Mouse (Mus musculus) embryonic facial prominence, embryonic 15.5 days (tissue): ENCODE measurements around the gene Acad10. TPM values are rescaled to one million over a fixed set of nuclear protein-coding genes. Genes with fewer than 3 reads are reported as not detected.
"Not testable (repeated sequence)": the region's sequence is repeated elsewhere in the genome, so short reads cannot be mapped to it uniquely, and the experiment has no call there.

Experiments used
- ATAC-seq: fragments of 200-750 bp; cut with Nextera tagmentation; 2 replicates; pipeline ENCODE4 v1.8.0; 2017; ENCODE audit warnings: low read depth, moderate TSS enrichment; ENCODE audit not compliant: insufficient number of reproducible peaks, low FRiP score, low TSS enrichment
- H3K27ac ChIP-seq: fragments of 300-500 bp; sonication (generic); replicated peaks from 2 replicates; pipeline ENCODE4 v1.5.1; 2015; ENCODE audit warnings: mild to moderate bottlenecking, inconsistent platforms
- H3K27me3 ChIP-seq: fragments of 300-500 bp; sonication (generic); 2 replicates; pipeline ENCODE4 v1.6.1; 2015; ENCODE audit warnings: inconsistent platforms
- H3K36me3 ChIP-seq: fragments of 300-500 bp; sonication (generic); 2 replicates; pipeline ENCODE4 v1.6.1; 2015; ENCODE audit warnings: mild to moderate bottlenecking, inconsistent platforms
- H3K4me1 ChIP-seq: fragments of 300-500 bp; sonication (generic); 2 replicates; pipeline ENCODE4 v1.6.1; 2015; ENCODE audit warnings: inconsistent platforms
- H3K4me2 ChIP-seq: fragments of 300-500 bp; sonication (generic); replicated peaks from 2 replicates; pipeline ENCODE4 v1.6.1; 2015; ENCODE audit warnings: mild to moderate bottlenecking, inconsistent platforms
- H3K4me3 ChIP-seq: fragments of 300-500 bp; sonication (generic); replicated peaks from 2 replicates; pipeline ENCODE4 v1.5.1; 2015; ENCODE audit warnings: mild to moderate bottlenecking, inconsistent platforms
- H3K9ac ChIP-seq: fragments of 300-500 bp; sonication (generic); 2 replicates; pipeline ENCODE4 v1.6.1; 2015; ENCODE audit warnings: inconsistent platforms
- H3K9me3 ChIP-seq: fragments of 300-500 bp; sonication (generic); replicated peaks from 2 replicates; pipeline ENCODE4 v1.6.1; 2016; ENCODE audit warnings: inconsistent platforms
- WGBS: fragments of 180-500 bp; shearing (Covaris S2); methylation state at CpG from one replicate; pipeline ENCODE4 v1.1.7; 2015; 5-methylcytosine and 5-hydroxymethylcytosine counted together
- polyA plus RNA-seq: library from polyadenylated mRNA; unstranded; fragments of >200 nt; fragmentation: Nextera tagmentation; extraction: Ambion mirVana; gene quantifications from 2 replicates; pipeline ENCODE4 v1.2.1, GENCODE M21; 2015

The Acad10 gene
- polyA plus RNA-seq, 1 experiment from 2014 or later, result 3.4 TPM

GRCm38 (mm10) chr5:121686113-121686898 lies 26.0 kb upstream of the Acad10 start:
- ATAC-seq, result no peak
- Histone ChIP-seq H3K27ac (no peak overlapping the region), H3K36me3 (peaks cover 54% of the 10 kb centered on the region), H3K9ac (no peak overlapping the region), H3K4me1 (peaks cover 7% of the 10 kb centered on the region), H3K9me3 (no peaks in the 10 kb centered on the region), H3K4me2 (no peak overlapping the region), H3K4me3 (no peak overlapping the region), H3K27me3 (no peaks in the 10 kb centered on the region)
- 80% methylated on average over 15 of the region's 15 CpGs for WGBS

- Histone ChIP-seq H3K4me1 (peaks cover 3% of the 10 kb centered on the region), H3K4me2 (no peak overlapping the region), H3K27ac (no peak overlapping the region), H3K9ac (no peak overlapping the region), H3K4me3 (no peak overlapping the region), H3K36me3 (peaks cover 62% of the 10 kb centered on the region), H3K27me3 (no peaks in the 10 kb centered on the region), H3K9me3 (no peaks in the 10 kb centered on the region)
- 91% methylated on average over 6 of the region's 6 CpGs for WGBS
- no peak for ATAC-seq
Observed at GRCm38 (mm10) chr5:121685495-121685894, 25.2 kb upstream of the Acad10 start.

- no peaks in the 10 kb centered on the region for H3K4me1 ChIP-seq
- H3K27ac ChIP-seq, result no peak overlapping the region
- no peak overlapping the region for H3K9ac ChIP-seq
- WGBS, result 98% methylated on average over 2 of the region's 2 CpGs
- H3K27me3 ChIP-seq, result no peaks in the 10 kb centered on the region
- no peak overlapping the region for H3K4me2 ChIP-seq
- H3K9me3 ChIP-seq, result no peaks in the 10 kb centered on the region
- H3K4me3 ChIP-seq, result no peak overlapping the region
- ATAC-seq, result no peak
- H3K36me3 ChIP-seq, result peaks cover 90% of the 10 kb centered on the region
Observed at GRCm38 (mm10) chr5:121682250-121682649, 21.9 kb upstream of the Acad10 start.

DNA sequence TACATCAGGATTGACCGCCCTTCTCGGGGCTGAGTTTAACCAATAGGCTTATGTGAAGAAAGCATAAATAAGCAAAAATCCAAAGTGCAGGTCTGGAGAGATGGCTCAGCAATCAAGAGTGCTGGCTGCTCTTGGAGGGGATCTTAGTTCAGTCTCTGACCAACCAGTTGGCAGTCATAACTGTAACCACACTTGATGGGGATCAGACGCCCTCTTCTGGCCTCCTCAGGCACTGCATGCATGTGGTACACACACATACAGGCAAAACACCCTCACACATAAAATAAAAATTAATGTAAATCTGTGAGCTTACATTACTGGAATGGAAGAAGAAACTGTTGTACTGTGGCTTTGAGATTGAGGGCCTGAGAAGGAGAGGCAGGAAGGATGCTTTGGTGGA lies 10.1 kb upstream of the Acad10 start:
- Histone ChIP-seq H3K27me3 (no peaks in the 10 kb centered on the region), H3K4me1 (no peaks in the 10 kb centered on the region), H3K4me2 (no peak overlapping the region), H3K27ac (no peak overlapping the region), H3K9ac (no peak overlapping the region), H3K4me3 (no peak overlapping the region), H3K9me3 (no peaks in the 10 kb centered on the region), H3K36me3 (peaks cover 81% of the 10 kb centered on the region)
- no peak for ATAC-seq
- 78% methylated on average over 3 of the region's 3 CpGs for WGBS

DNA sequence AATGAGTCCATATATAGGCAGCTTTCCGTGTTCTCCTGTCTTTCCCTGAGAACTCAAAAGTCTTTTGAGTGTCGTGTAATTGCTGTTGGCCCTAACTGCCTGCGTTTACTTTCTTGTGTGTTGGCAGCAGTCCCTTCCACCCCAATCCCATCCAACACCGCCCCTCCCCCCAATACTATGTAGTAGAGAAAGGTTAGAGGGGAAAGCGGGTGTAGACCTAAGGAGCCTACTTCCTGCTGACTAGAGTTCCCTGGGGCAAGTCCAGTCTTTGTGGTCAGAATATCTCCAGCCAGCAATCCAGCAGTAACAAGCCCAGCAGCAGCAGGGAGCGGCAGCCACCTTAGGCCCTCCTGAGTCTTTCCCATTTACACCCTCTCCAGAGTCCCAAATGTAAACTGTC lies 8.1 kb upstream of the Acad10 start:
- ATAC-seq, result no peak
- WGBS, result 58% methylated on average over 6 of the region's 6 CpGs
- H3K4me1 ChIP-seq, result no peaks in the 10 kb centered on the region
- H3K9me3 ChIP-seq, result no peaks in the 10 kb centered on the region
- H3K9ac ChIP-seq, result no peak overlapping the region
- H3K27ac ChIP-seq, result no peak overlapping the region
- H3K4me3 ChIP-seq, result no peak overlapping the region
- H3K36me3 ChIP-seq, result peaks cover 78% of the 10 kb centered on the region
- H3K4me2 ChIP-seq, result no peak overlapping the region
- no peaks in the 10 kb centered on the region for H3K27me3 ChIP-seq

DNA sequence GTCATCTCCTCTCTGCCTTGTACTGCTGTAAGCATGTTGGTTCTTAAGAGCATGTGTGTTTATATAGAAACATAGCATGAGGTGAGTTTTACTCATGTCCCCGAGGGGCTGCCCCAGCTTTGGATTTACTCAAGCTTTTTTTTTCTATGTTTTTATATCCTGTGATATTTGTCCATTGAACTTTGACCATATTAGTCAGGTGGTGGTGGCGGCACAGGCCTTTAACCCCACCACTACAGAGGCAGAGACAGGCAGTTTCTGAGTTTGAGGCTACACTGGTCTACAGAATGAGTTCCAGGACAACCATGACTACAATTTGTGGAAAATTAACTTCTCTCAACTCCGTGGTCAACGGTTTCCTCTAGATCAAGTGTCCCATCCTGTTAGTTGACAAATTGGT lies 6.8 kb upstream of the Acad10 start:
- H3K4me3 ChIP-seq, result no peak overlapping the region
- H3K9ac ChIP-seq, result no peak overlapping the region
- WGBS, result 86% methylated on average over 4 of the region's 4 CpGs
- peaks cover 77% of the 10 kb centered on the region for H3K36me3 ChIP-seq
- no peaks in the 10 kb centered on the region for H3K27me3 ChIP-seq
- H3K4me1 ChIP-seq, result peaks cover 2% of the 10 kb centered on the region
- no peaks in the 10 kb centered on the region for H3K9me3 ChIP-seq
- ATAC-seq, result no peak
- H3K4me2 ChIP-seq, result no peak overlapping the region
- no peak overlapping the region for H3K27ac ChIP-seq

DNA sequence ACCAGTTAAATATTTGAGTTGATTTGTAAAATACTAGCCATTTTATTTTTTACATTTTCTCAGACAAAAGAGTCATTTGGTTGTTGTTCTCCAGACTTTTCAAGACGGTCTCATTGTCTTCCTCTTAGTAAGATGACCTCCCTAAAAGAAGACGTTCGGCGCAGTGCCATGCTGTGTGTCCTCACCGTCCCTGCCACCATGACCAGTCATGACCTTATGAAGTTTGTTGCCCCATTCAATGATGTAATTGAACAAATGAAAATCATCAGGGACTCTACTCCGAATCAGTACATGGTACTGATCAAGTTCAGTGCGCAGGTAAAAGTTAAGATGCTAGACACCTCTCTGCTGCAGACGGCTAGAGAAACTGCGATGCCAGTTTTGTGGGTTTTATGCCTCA lies 4.7 kb upstream of the Acad10 start:
- no peak for ATAC-seq
- H3K36me3 ChIP-seq, result peaks cover 56% of the 10 kb centered on the region

GRCm38 (mm10) chr5:121664078-121664477 lies 3.8 kb upstream of the Acad10 start:
- no peaks in the 10 kb centered on the region for H3K27me3 ChIP-seq
- H3K4me2 ChIP-seq, result no peak overlapping the region
- H3K27ac ChIP-seq, result no peak overlapping the region
- H3K4me3 ChIP-seq, result no peak overlapping the region
- 66% methylated on average over 6 of the region's 6 CpGs for WGBS
- ATAC-seq, result no peak
- H3K4me1 ChIP-seq, result peaks cover 18% of the 10 kb centered on the region
- H3K9me3 ChIP-seq, result no peaks in the 10 kb centered on the region
- peaks cover 49% of the 10 kb centered on the region for H3K36me3 ChIP-seq
- no peak overlapping the region for H3K9ac ChIP-seq

More for the DNA sequence above, 4.7 kb upstream of the Acad10 start:
- 95% methylated on average over 9 of the region's 9 CpGs for WGBS
- H3K9me3 ChIP-seq, result no peaks in the 10 kb centered on the region
- H3K9ac ChIP-seq, result no peak overlapping the region
- peaks cover 12% of the 10 kb centered on the region for H3K4me1 ChIP-seq
- H3K4me3 ChIP-seq, result no peak overlapping the region
- no peak overlapping the region for H3K4me2 ChIP-seq
- H3K27me3 ChIP-seq, result no peaks in the 10 kb centered on the region
- H3K27ac ChIP-seq, result no peak overlapping the region

- Histone ChIP-seq H3K36me3 (peaks cover 44% of the 10 kb centered on the region), H3K4me1 (peaks cover 18% of the 10 kb centered on the region), H3K27me3 (no peaks in the 10 kb centered on the region), H3K4me3 (no peak overlapping the region), H3K4me2 (no peak overlapping the region), H3K27ac (no peak overlapping the region), H3K9ac (no peak overlapping the region), H3K9me3 (no peaks in the 10 kb centered on the region)
- no peak for ATAC-seq
- 85% methylated on average over 8 of the region's 8 CpGs for WGBS
Observed at GRCm38 (mm10) chr5:121663456-121663855, 3.1 kb upstream of the Acad10 start.

GRCm38 (mm10) chr5:121661494-121661893 lies 1.2 kb upstream of the Acad10 start:
- no peaks in the 10 kb centered on the region for H3K9me3 ChIP-seq
- H3K9ac ChIP-seq, result peak overlapping the region; percentile 91
- no peaks in the 10 kb centered on the region for H3K27me3 ChIP-seq
- peaks cover 18% of the 10 kb centered on the region for H3K4me1 ChIP-seq
- H3K4me3 ChIP-seq, result peak overlapping the region; percentile 93
- H3K36me3 ChIP-seq, result peaks cover 32% of the 10 kb centered on the region
- WGBS, result 81% methylated on average over 5 of the region's 5 CpGs
- no peak overlapping the region for H3K27ac ChIP-seq
- ATAC-seq, result no peak
- H3K4me2 ChIP-seq, result peak overlapping the region; percentile 66

GRCm38 (mm10) chr5:121660897-121661254 lies 562 bp upstream of the Acad10 start:
- H3K9me3 ChIP-seq, result no peaks in the 10 kb centered on the region
- H3K36me3 ChIP-seq, result peaks cover 26% of the 10 kb centered on the region
- H3K27me3 ChIP-seq, result no peaks in the 10 kb centered on the region
- WGBS, result 1% methylated on average over 26 of the region's 26 CpGs
- peak overlapping the region; percentile 91 for H3K9ac ChIP-seq
- H3K4me3 ChIP-seq, result peak overlapping the region; percentile 93
- peaks cover 18% of the 10 kb centered on the region for H3K4me1 ChIP-seq
- ATAC-seq, result peak; percentile 31; the same call in 1 of the 2 replicates
- H3K4me2 ChIP-seq, result peak overlapping the region; percentile 66
- peak overlapping the region; percentile 63; the same call in 1 of the 2 replicates for H3K27ac ChIP-seq

GRCm38 (mm10) chr5:121657656-121658055 lies 2.7 kb downstream of the Acad10 start:
- not testable (repeated sequence) for H3K36me3 ChIP-seq, H3K27me3 ChIP-seq, H3K9me3 ChIP-seq, H3K9ac ChIP-seq, H3K4me2 ChIP-seq, H3K4me3 ChIP-seq, H3K27ac ChIP-seq, ATAC-seq
- 81% methylated on average over 6 of the region's 6 CpGs for WGBS
- peaks cover 18% of the 10 kb centered on the region for H3K4me1 ChIP-seq
